Mouse (Mus musculus) liver, adult 2 months (tissue): Measurements from ENCODE around the gene Arhgap1.

ENCODE experiments used
- CTCF ChIP-seq: fragments of 200-500 bp; IDR thresholded peaks from 2 replicates; pipeline ENCODE4 v1.5.1; 2011; ENCODE audit warnings: low read depth, low read length, control low read depth
- POLR2A ChIP-seq: fragments of 200-500 bp; IDR thresholded peaks from 2 replicates; pipeline ENCODE4 v1.6.1; 2011; ENCODE audit warnings: low read length, control low read depth; ENCODE audit not compliant: insufficient read depth; ENCODE audit errors: extremely low read depth

- TF ChIP-seq POLR2A (no peak), CTCF (no peak)
Observed at GRCm38 (mm10) chr2:91706456-91706855, 56.8 kb downstream of the Arhgap1 start.
